Mouse (Mus musculus) E14TG2a.4 (cell line): Measurements from ENCODE around the gene Trappc6b.

Experiments used
- H3K27me3 ChIP-seq: 2 replicates; pipeline ENCODE4 v1.6.1; 2014; ENCODE audit warnings: low read length, control low read depth; ENCODE audit not compliant: insufficient read depth
- H3K36me3 ChIP-seq: 2 replicates; pipeline ENCODE4 v1.6.1; 2014; ENCODE audit warnings: low read length, control low read depth; ENCODE audit not compliant: insufficient read depth
- H3K4me1 ChIP-seq: replicated peaks from 2 replicates; pipeline ENCODE4 v1.6.1; 2014; ENCODE audit warnings: low read depth, low read length, control low read depth
- H3K4me3 ChIP-seq: replicated peaks from 2 replicates; pipeline ENCODE4 v1.5.1; 2014; ENCODE audit warnings: mild to moderate bottlenecking, low read length
- H3K9me3 ChIP-seq: 2 replicates; pipeline ENCODE4 v1.6.1; 2014; ENCODE audit warnings: low read length, control low read depth
- CTCF ChIP-seq: conservative IDR thresholded peaks from 2 replicates; pipeline ENCODE4 v1.5.1; 2014; ENCODE audit warnings: low read length
- NANOG ChIP-seq: IDR thresholded peaks from 2 replicates; pipeline ENCODE4 v1.6.1; 2014; ENCODE audit warnings: borderline replicate concordance, low read length, mixed read lengths
- POU5F1 ChIP-seq: IDR thresholded peaks from 2 replicates; pipeline ENCODE4 v1.6.1; 2014; ENCODE audit warnings: low read length, borderline replicate concordance

Trappc6b gene

GRCm38 (mm10) chr12:59060993-59061595 lies at the start of gene Trappc6b:
Gene Trappc6b (minus strand): TSS chr12:59061472.
- Histone ChIP-seq H3K27me3 (no peaks in the 10 kb centered on the region), H3K4me3 (peak within 1 kb of the TSS; percentile 91), H3K36me3 (peaks cover 29% of the 10 kb centered on the region), H3K4me1 (peaks cover 35% of the 10 kb centered on the region), H3K9me3 (no peaks in the 10 kb centered on the region)
- TF ChIP-seq CTCF (no peak), POU5F1 (no peak), NANOG (no peak)

GRCm38 (mm10) chr12:59107926-59108325 lies 46.7 kb upstream of the Trappc6b start:
- Histone ChIP-seq H3K36me3 (no peaks in the 10 kb centered on the region), H3K4me1 (no peaks in the 10 kb centered on the region), H3K9me3 (no peaks in the 10 kb centered on the region), H3K27me3 (no peaks in the 10 kb centered on the region), H3K4me3 (no peak overlapping the region)
- TF ChIP-seq NANOG (no peak), POU5F1 (no peak), CTCF (no peak)

GRCm38 (mm10) chr12:59106491-59106890 lies 45.2 kb upstream of the Trappc6b start:
- TF ChIP-seq CTCF (no peak), NANOG (no peak), POU5F1 (no peak)
- H3K36me3 ChIP-seq, result no peaks in the 10 kb centered on the region
- H3K9me3 ChIP-seq, result no peaks in the 10 kb centered on the region

GRCm38 (mm10) chr12:59105914-59106313 lies 44.6 kb upstream of the Trappc6b start:
- no peak for TF ChIP-seq CTCF
- no peak for TF ChIP-seq NANOG
- TF ChIP-seq POU5F1, result no peak
- Histone ChIP-seq H3K4me3 (no peak overlapping the region), H3K36me3 (no peaks in the 10 kb centered on the region), H3K27me3 (no peaks in the 10 kb centered on the region), H3K9me3 (no peaks in the 10 kb centered on the region), H3K4me1 (no peaks in the 10 kb centered on the region)

More at GRCm38 (mm10) chr12:59106491-59106890, 45.2 kb upstream of the Trappc6b start:
- H3K4me3 ChIP-seq, result no peak overlapping the region
- H3K27me3 ChIP-seq, result no peaks in the 10 kb centered on the region
- no peaks in the 10 kb centered on the region for H3K4me1 ChIP-seq

- TF ChIP-seq NANOG (no peak), CTCF (no peak)
- H3K27me3 ChIP-seq, result no peaks in the 10 kb centered on the region
These were observed 43.5 kb upstream of the Trappc6b start for GRCm38 (mm10) chr12:59104771-59105170.

GRCm38 (mm10) chr12:59095104-59096025 lies 34.1 kb upstream of the Trappc6b start, which contains the start of gene Mia2:
Gene Mia2 (plus strand): TSS chr12:59095799.
- Histone ChIP-seq H3K4me3 (no peak within 1 kb of the TSS), H3K9me3 (no peaks in the 10 kb centered on the region), H3K36me3 (no peaks in the 10 kb centered on the region), H3K4me1 (peaks cover 3% of the 10 kb centered on the region; the same call in 1 of the 2 replicates), H3K27me3 (no peaks in the 10 kb centered on the region)
- no peak for TF ChIP-seq POU5F1
- no peak for TF ChIP-seq CTCF
- TF ChIP-seq NANOG, result no peak

More at GRCm38 (mm10) chr12:59104771-59105170, 43.5 kb upstream of the Trappc6b start:
- Histone ChIP-seq H3K9me3 (no peaks in the 10 kb centered on the region), H3K4me1 (no peaks in the 10 kb centered on the region), H3K4me3 (no peak overlapping the region), H3K36me3 (no peaks in the 10 kb centered on the region)

GRCm38 (mm10) chr12:59093543-59093942 lies 32.3 kb upstream of the Trappc6b start:
- Histone ChIP-seq H3K36me3 (no peaks in the 10 kb centered on the region), H3K27me3 (no peaks in the 10 kb centered on the region), H3K4me1 (peaks cover 3% of the 10 kb centered on the region; the same call in 1 of the 2 replicates), H3K4me3 (no peak overlapping the region), H3K9me3 (no peaks in the 10 kb centered on the region)
- TF ChIP-seq CTCF, result no peak
- TF ChIP-seq NANOG, result no peak
- no peak for TF ChIP-seq POU5F1

GRCm38 (mm10) chr12:59086171-59086570 lies 24.9 kb upstream of the Trappc6b start:
- peaks cover 5% of the 10 kb centered on the region; the same call in 1 of the 2 replicates for H3K4me1 ChIP-seq
- H3K36me3 ChIP-seq, result no peaks in the 10 kb centered on the region
- no peak overlapping the region for H3K4me3 ChIP-seq
- H3K27me3 ChIP-seq, result no peaks in the 10 kb centered on the region
- no peak for TF ChIP-seq CTCF
- TF ChIP-seq POU5F1, result no peak
- no peak for TF ChIP-seq NANOG
- H3K9me3 ChIP-seq, result no peaks in the 10 kb centered on the region

GRCm38 (mm10) chr12:59084446-59084845 lies 23.2 kb upstream of the Trappc6b start:
- H3K4me1 ChIP-seq, result peaks cover 10% of the 10 kb centered on the region; the same call in 1 of the 2 replicates
- no peaks in the 10 kb centered on the region for H3K36me3 ChIP-seq
- no peaks in the 10 kb centered on the region for H3K9me3 ChIP-seq
- H3K27me3 ChIP-seq, result peaks cover 4% of the 10 kb centered on the region; the same call in 1 of the 2 replicates
- TF ChIP-seq POU5F1, result no peak
- TF ChIP-seq CTCF, result no peak
- no peak for TF ChIP-seq NANOG
- no peak overlapping the region for H3K4me3 ChIP-seq
